Mouse (Mus musculus) ovary, adult 10 weeks (tissue): ENCODE data around the gene Olfr704. TPM values are rescaled to one million over a fixed set of nuclear protein-coding genes. Genes with fewer than 3 reads are reported as not detected.

Source experiments
- polyA plus RNA-seq: library from polyadenylated mRNA; stranded (reverse); fragments of 350-450 nt; fragmentation: Illumina TruSeq; extraction: RNeasy Lipid Tissue Mini Kit (QIAGEN cat#74804); gene quantifications from one replicate; pipeline ENCODE4 v1.2.3, GENCODE M21; 2014

Gene Olfr704
- not detected for polyA plus RNA-seq

DNA sequence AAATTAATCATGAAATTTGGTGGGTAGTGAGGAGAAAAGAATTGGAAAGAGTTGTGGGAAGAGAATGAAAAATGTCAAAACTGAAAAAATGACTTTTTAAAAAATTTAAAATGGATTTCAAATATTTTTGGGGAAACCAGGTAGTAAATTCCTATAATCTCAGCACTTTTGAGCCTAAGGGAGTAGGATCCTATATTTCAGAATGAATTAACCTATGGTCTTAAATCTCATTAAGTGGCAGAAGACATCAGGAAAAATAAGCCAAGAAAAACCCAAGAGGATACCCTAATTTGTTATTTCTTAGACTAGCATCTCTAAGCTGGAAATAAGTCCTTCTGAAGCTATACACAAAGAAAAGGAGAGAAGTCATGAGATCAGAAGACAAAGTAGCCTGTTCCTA, at the start of gene Olfr704:
TSS of gene Olfr704 (plus strand) at position 301 of the 400 bp plus-strand sequence.

DNA sequence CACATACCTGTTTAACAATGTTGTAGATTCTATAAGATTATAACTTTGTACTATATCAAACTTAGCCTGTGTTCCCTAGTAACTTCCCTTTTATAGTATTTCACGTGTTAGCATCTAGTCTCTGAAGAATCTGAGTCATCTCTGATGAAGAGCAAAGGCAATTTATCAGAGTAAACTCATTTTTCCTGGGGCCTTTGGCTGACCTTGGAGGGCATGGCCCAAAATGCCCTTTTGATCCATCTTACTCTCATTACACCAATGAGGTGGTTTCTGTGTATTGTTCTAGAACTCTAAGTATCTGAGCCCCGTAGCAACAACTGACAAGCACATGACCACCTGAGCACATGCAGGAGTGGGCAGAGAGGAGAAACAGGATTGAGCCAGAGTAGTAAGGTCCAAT, 49.2 kb upstream of the Olfr704 start, which contains the start of gene Olfr701:
TSS of gene Olfr701 (plus strand) at position 301 of the 400 bp plus-strand sequence.

DNA sequence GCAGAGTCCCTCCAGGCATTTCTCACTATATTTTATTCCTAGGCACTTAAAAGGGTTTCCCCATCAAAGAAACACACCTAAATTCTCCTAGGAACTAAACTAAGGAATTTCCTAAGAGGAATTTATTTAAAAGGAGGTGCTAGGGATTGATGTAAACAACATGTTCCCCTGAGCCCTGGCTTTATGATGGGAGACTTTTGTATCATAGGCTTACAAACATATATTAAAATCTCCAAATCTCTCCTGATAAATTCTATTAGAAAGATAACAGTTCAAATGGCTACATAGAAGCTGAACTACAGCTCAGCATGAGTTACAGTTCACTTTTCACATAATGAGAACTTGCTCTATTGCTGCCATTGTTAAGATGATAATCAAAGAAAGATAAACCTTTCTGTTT, 29.2 kb upstream of the Olfr704 start, which contains the start of gene Olfr702:
TSS of gene Olfr702 (minus strand) at position 101 of the 400 bp plus-strand sequence.

DNA sequence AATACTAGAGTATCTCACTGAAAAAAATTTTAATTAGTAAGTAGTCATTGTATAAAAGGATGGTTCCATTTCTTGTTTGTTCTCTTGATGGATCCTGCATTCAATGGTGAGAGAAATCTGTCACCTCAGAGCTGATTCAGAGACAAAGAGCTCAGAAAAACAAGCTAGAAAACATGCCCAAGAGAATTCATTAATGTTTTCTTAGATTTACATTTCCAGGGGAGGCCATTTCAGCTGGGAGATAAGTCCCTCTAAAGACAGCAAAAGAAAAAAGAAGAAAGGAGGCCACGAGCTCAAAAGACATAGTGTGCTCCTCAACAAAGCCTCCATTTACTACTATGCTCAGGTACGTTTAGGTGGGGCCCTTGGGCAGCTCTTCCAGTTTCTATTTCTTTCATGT, 19.9 kb upstream of the Olfr704 start, which contains the start of gene Olfr703:
TSS of gene Olfr703 (plus strand) at position 301 of the 400 bp plus-strand sequence.

DNA sequence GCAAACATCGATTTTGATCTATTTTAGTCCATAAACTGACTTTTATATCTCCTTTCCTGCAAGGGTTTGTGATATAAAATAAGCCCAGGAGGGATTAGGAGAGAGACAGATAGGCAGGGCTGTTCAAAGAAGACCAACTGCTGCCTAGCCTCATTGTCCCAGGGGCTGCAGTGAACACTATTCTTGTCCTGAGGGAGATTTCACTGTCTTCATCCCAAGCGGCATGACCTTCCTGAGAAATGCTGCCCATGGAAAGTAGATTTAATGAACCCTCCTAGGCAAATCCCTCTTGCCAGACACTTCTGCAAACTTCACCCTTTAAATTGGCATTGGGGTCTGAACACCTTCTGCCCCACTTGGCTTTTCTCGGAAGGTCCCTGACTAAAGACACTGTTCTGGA, 13.8 kb downstream of the Olfr704 start, which contains the start of gene Olfr705:
TSS of gene Olfr705 (minus strand) at position 101 of the 400 bp plus-strand sequence.

DNA sequence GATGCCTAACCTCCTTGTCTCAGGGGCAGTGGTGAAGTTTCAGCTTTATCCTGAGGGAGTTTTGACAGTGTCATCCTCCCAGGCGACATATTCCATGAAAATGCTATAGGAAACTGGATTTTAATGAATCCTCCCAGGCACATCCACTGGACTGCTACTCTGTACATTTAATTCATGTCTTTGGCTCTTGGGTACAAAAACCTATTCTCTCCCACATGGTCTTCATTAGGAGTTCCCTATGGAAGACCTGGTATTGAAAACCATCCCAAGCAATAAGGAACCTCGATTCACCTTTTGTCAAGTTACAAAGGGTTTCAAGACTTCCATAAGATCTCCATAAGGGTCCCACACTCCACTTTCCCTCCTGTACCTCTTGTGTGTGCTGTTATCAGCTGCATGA, 25.1 kb downstream of the Olfr704 start, which contains the start of gene Olfr706:
TSS of gene Olfr706 (minus strand) at position 101 of the 400 bp plus-strand sequence.

DNA sequence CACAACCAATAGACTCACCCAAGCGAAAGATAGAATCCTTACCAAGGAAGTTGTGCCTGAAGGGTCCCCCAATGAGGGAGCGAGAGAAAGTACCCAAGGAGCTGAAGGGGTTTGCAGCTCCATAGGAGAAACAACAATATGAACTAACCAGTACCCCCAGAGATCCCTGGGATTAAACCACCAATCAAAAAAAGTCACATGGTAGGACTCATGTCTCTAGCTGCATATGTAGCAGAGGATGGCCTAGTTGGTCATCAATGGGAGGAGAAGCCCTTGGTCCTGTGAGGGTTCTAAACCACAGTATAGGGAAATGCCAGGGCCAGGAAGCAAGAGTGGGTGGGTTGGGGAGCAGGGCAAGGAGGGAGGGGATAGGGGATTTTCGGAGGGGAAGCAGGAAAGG, 38.2 kb downstream of the Olfr704 start, which contains the start of gene Olfr707:
TSS of gene Olfr707 (minus strand) at position 101 of the 400 bp plus-strand sequence.

DNA sequence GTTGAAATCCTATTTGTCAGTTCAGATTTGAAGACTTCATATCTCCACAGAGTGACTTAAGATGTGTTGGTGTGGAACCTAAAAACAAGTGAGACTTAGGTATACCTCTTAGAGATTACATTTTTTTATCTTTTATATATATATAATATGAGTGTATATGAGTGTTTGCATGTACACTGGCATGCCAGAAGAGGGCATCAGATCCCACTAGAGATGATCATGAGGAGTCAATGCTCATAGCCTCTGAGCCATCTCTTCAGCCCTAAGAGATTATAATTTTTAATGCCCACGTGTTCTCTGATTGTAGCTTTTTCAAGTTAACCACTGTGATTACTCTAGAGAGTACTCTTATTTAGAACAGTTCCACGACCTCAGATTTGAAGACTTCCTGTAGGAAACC, 44.7 kb downstream of the Olfr704 start, which contains the start of gene Olfr1532-ps1:
TSS of gene Olfr1532-ps1 (plus strand) at position 326 of the 400 bp plus-strand sequence.

Other genes with a start within 250 kb of the Olfr704 start
- gene Olfr693, start 182.6 kb upstream of the Olfr704 start, polyA plus RNA-seq = not detected
- gene Olfr694, start 171.4 kb upstream of the Olfr704 start, polyA plus RNA-seq = not detected
- gene Olfr695, start 146.8 kb upstream of the Olfr704 start, polyA plus RNA-seq = not detected
- gene Olfr697, start 120.7 kb upstream of the Olfr704 start, polyA plus RNA-seq = not detected
- not detected for gene Olfr698, start 107.8 kb upstream of the Olfr704 start, polyA plus RNA-seq
- gene Olfr699, start 70.0 kb upstream of the Olfr704 start, polyA plus RNA-seq = not detected
- gene Olfr700, start 54.4 kb upstream of the Olfr704 start, polyA plus RNA-seq = not detected
- gene Olfr701, start 49.1 kb upstream of the Olfr704 start, polyA plus RNA-seq = 0.14 TPM
- gene Olfr702, start 29.3 kb upstream of the Olfr704 start, polyA plus RNA-seq = not detected
- gene Olfr703, start 19.8 kb upstream of the Olfr704 start, polyA plus RNA-seq = not detected
- gene Olfr705, start 13.7 kb downstream of the Olfr704 start, polyA plus RNA-seq = not detected
- gene Olfr706, start 25.0 kb downstream of the Olfr704 start, polyA plus RNA-seq = not detected
- not detected for gene Olfr707, start 38.1 kb downstream of the Olfr704 start, polyA plus RNA-seq
- gene Olfr1532-ps1, start 44.8 kb downstream of the Olfr704 start, polyA plus RNA-seq = not detected
- not detected for gene Olfr709-ps1, start 69.0 kb downstream of the Olfr704 start, polyA plus RNA-seq
- gene Olfr710, start 85.1 kb downstream of the Olfr704 start, polyA plus RNA-seq = not detected
- not detected for gene Olfr6, start 100.8 kb downstream of the Olfr704 start, polyA plus RNA-seq
- gene Olfr711, start 112.3 kb downstream of the Olfr704 start, polyA plus RNA-seq = not detected
- gene Olfr2, start 142.9 kb downstream of the Olfr704 start, polyA plus RNA-seq = not detected
- gene Olfr713, start 168.0 kb downstream of the Olfr704 start, polyA plus RNA-seq = not detected
- gene Olfr714, start 207.8 kb downstream of the Olfr704 start, polyA plus RNA-seq = not detected
- gene Olfr17, start 230.0 kb downstream of the Olfr704 start, polyA plus RNA-seq = not detected
- not detected for gene Olfr715b, start 247.2 kb downstream of the Olfr704 start, polyA plus RNA-seq